Mouse (Mus musculus) lung, postnatal 0 days (tissue): ENCODE data around the gene Dennd1c. TPM values are rescaled to one million over a fixed set of nuclear protein-coding genes. Genes with fewer than 3 reads are reported as not detected.
"Not testable (repeated sequence)": the region's sequence is repeated elsewhere in the genome, so short reads cannot be mapped to it uniquely, and the experiment has no call there.

Source experiments
- ATAC-seq: fragments of 200-750 bp; cut with Nextera tagmentation; 2 replicates; pipeline ENCODE4 v1.8.0; 2017; ENCODE audit warnings: moderate library complexity
- DNase-seq: peaks from one replicate; pipeline ENCODE4 v3.0.0-alpha.2; 2016; ENCODE audit warnings: low spot score
- H3K27ac ChIP-seq: fragments of 300-500 bp; sonication (generic); 2 replicates; pipeline ENCODE4 v1.5.1; 2014; ENCODE audit warnings: antibody characterized with exemption, mild to moderate bottlenecking, low read length, mixed read lengths
- H3K27me3 ChIP-seq: fragments of 300-500 bp; sonication (generic); replicated peaks from 2 replicates; pipeline ENCODE4 v1.6.1; 2014; ENCODE audit warnings: low read length, mixed read lengths; ENCODE audit not compliant: insufficient read depth
- H3K36me3 ChIP-seq: fragments of 300-500 bp; sonication (generic); 2 replicates; pipeline ENCODE4 v1.6.1; 2014; ENCODE audit warnings: low read length, mixed read lengths; ENCODE audit not compliant: insufficient read depth
- H3K4me1 ChIP-seq: fragments of 300-500 bp; sonication (generic); 2 replicates; pipeline ENCODE4 v1.6.1; 2014; ENCODE audit warnings: antibody characterized with exemption, low read depth, low read length, mixed read lengths; ENCODE audit not compliant: insufficient read depth
- H3K4me2 ChIP-seq: fragments of 300-500 bp; sonication (generic); replicated peaks from 2 replicates; pipeline ENCODE4 v1.6.1; 2014; ENCODE audit warnings: low read depth, mild to moderate bottlenecking, low read length, moderate library complexity, mixed read lengths
- H3K4me3 ChIP-seq: fragments of 300-500 bp; sonication (generic); 2 replicates; pipeline ENCODE4 v1.5.1; 2014; ENCODE audit warnings: low read depth, low read length
- H3K9ac ChIP-seq: fragments of 300-500 bp; sonication (generic); replicated peaks from 2 replicates; pipeline ENCODE4 v1.6.1; 2014; ENCODE audit warnings: low read depth, mild to moderate bottlenecking
- H3K9me3 ChIP-seq: fragments of 300-500 bp; sonication (generic); 2 replicates; pipeline ENCODE4 v1.6.1; 2016; ENCODE audit warnings: low read length, mixed read lengths
- CTCF ChIP-seq: IDR thresholded peaks from 2 replicates; pipeline ENCODE4 v1.5.1; 2016; ENCODE audit warnings: antibody characterized with exemption, mild to moderate bottlenecking
- EP300 ChIP-seq: IDR thresholded peaks from 2 replicates; pipeline ENCODE4 v1.6.1; 2016; ENCODE audit warnings: antibody characterized with exemption, mild to moderate bottlenecking, control low read depth
- WGBS: fragments of 180-500 bp; shearing (Covaris S2); extraction: QIAGEN DNeasy Blood & Tissue Kit; methylation state at CpG from one replicate; pipeline ENCODE4 v1.1.7; 2014; 5-methylcytosine and 5-hydroxymethylcytosine counted together
- polyA plus RNA-seq: library from polyadenylated mRNA; unstranded; fragments of >200 nt; fragmentation: Nextera tagmentation; extraction: Ambion mirVana; gene quantifications from 2 replicates; pipeline ENCODE4 v1.2.1, GENCODE M21; 2015

Dennd1c gene
- polyA plus RNA-seq, 1 experiment from 2014 or later, result 6.0 TPM

DNA sequence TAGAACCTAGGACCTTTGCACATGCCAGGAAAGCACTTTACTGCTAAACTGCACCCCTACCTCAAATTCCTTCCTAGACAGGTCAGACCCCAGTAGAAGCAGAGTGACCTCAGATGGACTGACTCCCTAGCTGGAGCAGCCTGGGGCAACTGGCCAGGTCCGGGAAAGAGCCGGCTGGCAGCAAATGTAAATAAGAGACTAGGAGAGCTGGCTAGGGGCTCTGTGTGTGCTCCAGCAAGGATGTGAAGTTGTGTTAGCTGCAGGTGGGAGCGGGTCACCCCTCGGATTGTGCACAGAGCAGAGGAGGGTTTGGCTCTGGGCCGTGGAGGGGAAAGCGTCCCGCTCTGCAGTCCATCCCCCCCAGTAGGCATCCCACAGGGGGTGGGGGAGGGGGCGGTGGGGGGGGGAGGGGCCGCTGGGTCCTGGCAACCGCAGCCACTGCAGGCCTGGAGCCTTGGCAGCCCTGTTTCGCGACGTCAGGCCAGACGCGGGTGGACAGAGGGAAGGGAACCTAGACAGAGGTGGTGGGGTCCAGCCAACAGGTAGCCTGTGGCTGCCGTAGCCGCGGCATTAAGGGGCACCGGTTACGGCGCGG, 19.3 kb downstream of the Dennd1c start, which contains the start of gene Crb3:
TSS of gene Crb3 (plus strand) at position 215 of the 595 bp plus-strand sequence.
- peak; percentile 50 for DNase-seq
- WGBS, result 0% methylated on average over 18 of the region's 22 CpGs
- H3K27ac ChIP-seq, result peak within 1 kb of the TSS; percentile 95

GRCm38 (mm10) chr17:57056246-57056645, 22.1 kb downstream of the Dennd1c start:
- no peak for DNase-seq

More for the DNA sequence above, 19.3 kb downstream of the Dennd1c start, which contains the start of gene Crb3:
- no peaks in the 10 kb centered on the region for H3K4me1 ChIP-seq
- no peaks in the 10 kb centered on the region for H3K9me3 ChIP-seq
- peak within 1 kb of the TSS; percentile 98 for H3K4me2 ChIP-seq
- TF ChIP-seq CTCF (no peak), EP300 (no peak)
- ATAC-seq, result no peak
- peak within 1 kb of the TSS; percentile 55 for H3K9ac ChIP-seq
- peak within 1 kb of the TSS; percentile 77 for H3K4me3 ChIP-seq
- H3K27me3 ChIP-seq, result peaks cover 13% of the 10 kb centered on the region; the same call in 1 of the 2 replicates
- H3K36me3 ChIP-seq, result no peaks in the 10 kb centered on the region

DNA sequence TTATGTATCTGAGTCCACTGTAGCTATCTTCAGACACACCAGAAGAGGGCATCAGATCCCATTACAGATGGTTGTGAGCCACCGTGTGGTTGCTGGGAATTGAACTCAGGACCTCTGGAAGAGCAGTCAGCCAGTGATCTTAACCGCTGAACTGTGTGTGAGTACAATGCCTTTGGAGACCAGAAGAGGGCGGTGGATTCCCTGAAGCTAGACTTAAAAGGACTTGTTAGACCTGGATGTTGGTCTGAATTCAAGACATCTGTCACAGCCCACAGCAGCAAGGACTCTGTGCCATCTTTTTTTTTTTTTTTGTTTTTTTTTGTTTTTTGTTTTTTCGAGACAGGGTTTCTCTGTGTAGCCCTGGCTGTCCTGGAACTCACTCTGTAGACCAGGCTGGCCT, 26.6 kb downstream of the Dennd1c start:
- WGBS, result 83% methylated on average over 4 of the region's 4 CpGs
- not testable (repeated sequence) for H3K9ac ChIP-seq, H3K4me2 ChIP-seq, ATAC-seq, H3K27ac ChIP-seq, H3K36me3 ChIP-seq, H3K4me3 ChIP-seq, DNase-seq, H3K4me1 ChIP-seq, H3K27me3 ChIP-seq, H3K9me3 ChIP-seq
- peak; percentile 46 for TF ChIP-seq CTCF

More at GRCm38 (mm10) chr17:57056246-57056645, 22.1 kb downstream of the Dennd1c start:
- ATAC-seq, result no peak
- Histone ChIP-seq H3K9me3 (no peaks in the 10 kb centered on the region), H3K36me3 (no peaks in the 10 kb centered on the region), H3K27ac (no peak overlapping the region), H3K27me3 (no peaks in the 10 kb centered on the region; the same call in 1 of the 2 replicates), H3K4me1 (no peaks in the 10 kb centered on the region), H3K4me2 (no peak overlapping the region), H3K9ac (no peak overlapping the region), H3K4me3 (no peak overlapping the region)
- 80% methylated on average over 3 of the region's 3 CpGs for WGBS
- TF ChIP-seq CTCF, result no peak
- no peak for TF ChIP-seq EP300

- no peak for TF ChIP-seq EP300
- TF ChIP-seq CTCF, result no peak
- Histone ChIP-seq H3K9ac (no peak overlapping the region), H3K4me1 (no peaks in the 10 kb centered on the region), H3K9me3 (no peaks in the 10 kb centered on the region), H3K36me3 (no peaks in the 10 kb centered on the region), H3K4me3 (no peak overlapping the region), H3K4me2 (no peak overlapping the region), H3K27ac (no peak overlapping the region), H3K27me3 (no peaks in the 10 kb centered on the region)
- WGBS, result 91% methylated on average over 3 of the region's 3 CpGs
- ATAC-seq (no peak), DNase-seq (no peak)
Measured at GRCm38 (mm10) chr17:57048816-57049215, 29.5 kb downstream of the Dennd1c start.

GRCm38 (mm10) chr17:57047406-57047805, 30.9 kb downstream of the Dennd1c start:
- no peak for DNase-seq
- ATAC-seq, result no peak

GRCm38 (mm10) chr17:57041554-57041953, 36.8 kb downstream of the Dennd1c start, which contains the start of gene Slc25a41:
Slc25a41 (minus strand) TSS chr17:57041654.
- Histone ChIP-seq H3K4me3 (no peak within 1 kb of the TSS), H3K9ac (no peak within 1 kb of the TSS), H3K4me2 (no peak within 1 kb of the TSS), H3K27ac (no peak within 1 kb of the TSS), H3K36me3 (no peaks in the 10 kb centered on the region), H3K9me3 (no peaks in the 10 kb centered on the region), H3K4me1 (no peaks in the 10 kb centered on the region), H3K27me3 (no peaks in the 10 kb centered on the region)
- no peak for TF ChIP-seq CTCF
- WGBS, result 72% methylated on average over 8 of the region's 8 CpGs
- DNase-seq (no peak), ATAC-seq (no peak)

More at GRCm38 (mm10) chr17:57047406-57047805, 30.9 kb downstream of the Dennd1c start:
- Histone ChIP-seq H3K4me1 (no peaks in the 10 kb centered on the region), H3K9me3 (no peaks in the 10 kb centered on the region), H3K36me3 (no peaks in the 10 kb centered on the region), H3K27me3 (no peaks in the 10 kb centered on the region), H3K4me3 (no peak overlapping the region), H3K4me2 (no peak overlapping the region), H3K27ac (no peak overlapping the region), H3K9ac (no peak overlapping the region)
- TF ChIP-seq CTCF (no peak), EP300 (no peak)
- WGBS, result 33% methylated on average over 5 of the region's 5 CpGs
